Mouse (Mus musculus) testis, postnatal 14 days (tissue): ENCODE data around the gene Olfr1054.
"Not testable (repeated sequence)": the region's sequence is repeated elsewhere in the genome, so short reads cannot be mapped to it uniquely, and the experiment has no call there.

Experiments used
- DNase-seq: peaks from one replicate; pipeline ENCODE4 v3.0.0; 2021; ENCODE audit warnings: low spot score

Gene Olfr1054

GRCm38 (mm10) chr2:86335333-86335732 lies at the start of gene Olfr1054:
TSS of gene Olfr1054 (minus strand) at chr2:86335433.
- no peak for DNase-seq

- no peak for DNase-seq
Observed at GRCm38 (mm10) chr2:86378293-86378692, 43.1 kb upstream of the Olfr1054 start, which contains the start of gene Olfr1057. TSS of gene Olfr1057 (minus strand) at chr2:86378393.

- DNase-seq = not testable (repeated sequence)
Observed at GRCm38 (mm10) chr2:86366342-86366741, 31.1 kb upstream of the Olfr1054 start.

- DNase-seq = no peak
Observed at GRCm38 (mm10) chr2:86362369-86362768, 27.1 kb upstream of the Olfr1054 start, which contains the start of gene Olfr1056. TSS of gene Olfr1056 (minus strand) at chr2:86362469.

GRCm38 (mm10) chr2:86351751-86352150 lies 16.5 kb upstream of the Olfr1054 start:
- not testable (repeated sequence) for DNase-seq

DNA sequence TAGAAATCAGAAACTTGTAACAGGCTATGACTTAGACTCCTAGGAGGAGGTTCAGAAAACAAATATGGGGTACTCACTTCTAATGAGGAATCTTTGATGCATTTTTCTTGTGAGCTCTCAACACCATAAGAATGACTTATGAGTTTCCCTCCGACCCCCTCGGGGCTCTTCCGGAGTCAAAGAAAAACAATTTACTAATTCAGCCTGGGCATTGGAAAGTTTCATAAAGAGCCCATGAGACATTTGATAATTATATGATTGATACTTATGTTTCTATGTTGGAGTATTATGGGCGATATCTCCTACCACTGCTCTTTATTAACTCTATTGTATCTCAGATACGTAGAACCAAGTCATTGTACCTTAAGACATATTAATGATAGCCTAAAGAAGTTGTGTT lies 15.0 kb upstream of the Olfr1054 start, which contains the start of gene Olfr1055:
Olfr1055 (minus strand) TSS at position 101 of the 400 bp plus-strand sequence.
- no peak for DNase-seq

GRCm38 (mm10) chr2:86315184-86315583 lies 20.0 kb downstream of the Olfr1054 start, which contains the start of gene Olfr1053:
TSS of gene Olfr1053 (minus strand) at chr2:86315284.
- DNase-seq = no peak

DNA sequence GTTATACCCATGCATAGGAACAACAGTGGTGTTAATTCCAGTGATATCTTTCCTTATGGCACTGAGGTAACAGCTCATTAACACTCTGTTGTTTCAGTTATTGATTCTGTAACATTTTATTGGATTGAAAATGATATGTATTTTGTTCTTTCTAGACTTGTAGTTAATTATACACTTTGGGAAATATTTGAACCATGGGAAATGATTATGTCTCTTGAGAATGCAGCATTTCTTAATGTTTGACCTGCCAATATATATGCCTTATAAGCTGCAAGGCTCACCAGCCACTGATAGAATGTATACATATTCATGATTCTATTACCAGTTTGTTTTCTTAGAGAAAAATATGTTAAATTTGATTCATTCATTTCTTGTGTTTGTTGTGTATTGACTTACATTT lies 43.1 kb downstream of the Olfr1054 start, which contains the start of gene Olfr1052:
Olfr1052 (plus strand) TSS at position 301 of the 400 bp plus-strand sequence.
- DNase-seq = no peak
